Mouse (Mus musculus): Measurements from ENCODE around the gene Wdr13. TPM values are rescaled to one million over a fixed set of nuclear protein-coding genes. Genes with fewer than 3 reads are reported as not detected.

The Wdr13 gene
- polyA plus RNA-seq, 1 experiment from 2014 or later = 18.4 TPM

DNA sequence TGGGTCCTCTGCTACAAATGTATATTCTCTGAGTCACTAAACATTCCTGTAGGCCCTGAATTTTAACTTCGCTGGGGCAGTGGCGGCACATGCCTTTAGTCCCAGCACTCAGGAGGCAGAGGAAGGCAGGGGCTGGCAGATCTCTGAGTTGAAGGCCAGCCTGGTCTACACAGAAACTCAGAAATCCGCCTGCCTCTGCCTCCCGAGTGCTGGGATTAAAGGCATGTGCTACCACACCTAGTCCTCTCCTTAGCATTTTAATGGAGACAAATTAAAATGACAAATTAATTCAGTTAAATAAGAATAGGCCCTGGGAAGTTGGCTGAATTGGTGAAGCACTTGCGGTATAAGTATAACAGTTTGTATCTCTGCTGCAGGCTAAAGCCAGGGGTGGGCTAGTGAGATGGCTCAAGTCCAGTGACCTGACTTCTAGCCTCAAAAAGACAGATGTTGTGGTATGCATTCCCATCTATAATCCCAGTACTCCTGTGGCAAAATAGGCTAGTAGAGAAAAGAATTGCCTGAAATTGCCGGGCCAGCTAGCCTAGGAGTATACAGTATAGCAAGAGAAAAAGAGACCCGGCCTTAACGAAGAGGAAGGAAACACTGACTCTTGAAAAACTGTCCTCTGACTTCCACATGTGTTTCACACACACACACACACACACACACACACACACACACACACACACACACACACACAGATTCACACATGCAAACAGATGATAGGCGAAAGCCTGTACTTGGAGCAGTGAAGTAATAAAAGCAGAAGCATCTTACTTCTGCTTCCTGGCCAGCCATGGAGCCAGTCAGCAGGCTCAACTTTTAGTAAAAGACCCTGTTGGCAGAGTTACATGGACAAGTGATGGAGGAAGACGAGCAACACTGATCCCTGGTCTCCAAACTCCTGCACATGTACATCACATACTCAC lies 35.3 kb upstream of the Wdr13 start:
- no peaks in the 10 kb centered on the region for H3K4me1 ChIP-seq (ENCODE audit: insufficient read depth, low read depth, low read length)
- H3K4me2 ChIP-seq (replicated peaks; ENCODE audit: low read depth, low read length) = no peak overlapping the region
- H3K4me3 ChIP-seq (ENCODE audit: low read depth, low read length) = no peak overlapping the region
- H3K27me3 ChIP-seq (replicated peaks; ENCODE audit: insufficient read depth, low read length) = no peaks in the 10 kb centered on the region
- no peak overlapping the region for H3K9ac ChIP-seq (replicated peaks; ENCODE audit: low read depth)
- 88% methylated on average over 9 of the region's 10 CpGs for WGBS
- no peak for TF ChIP-seq CTCF (IDR thresholded peaks at IDR 0.05)
- no peaks in the 10 kb centered on the region for H3K9me3 ChIP-seq (ENCODE audit: low read length)
- ATAC-seq = no peak
- DNase-seq (ENCODE audit: low spot score) = no peak
- no peak overlapping the region for H3K27ac ChIP-seq (ENCODE audit: low read length)
- no peaks in the 10 kb centered on the region for H3K36me3 ChIP-seq (ENCODE audit: insufficient read depth, low read length)

DNA sequence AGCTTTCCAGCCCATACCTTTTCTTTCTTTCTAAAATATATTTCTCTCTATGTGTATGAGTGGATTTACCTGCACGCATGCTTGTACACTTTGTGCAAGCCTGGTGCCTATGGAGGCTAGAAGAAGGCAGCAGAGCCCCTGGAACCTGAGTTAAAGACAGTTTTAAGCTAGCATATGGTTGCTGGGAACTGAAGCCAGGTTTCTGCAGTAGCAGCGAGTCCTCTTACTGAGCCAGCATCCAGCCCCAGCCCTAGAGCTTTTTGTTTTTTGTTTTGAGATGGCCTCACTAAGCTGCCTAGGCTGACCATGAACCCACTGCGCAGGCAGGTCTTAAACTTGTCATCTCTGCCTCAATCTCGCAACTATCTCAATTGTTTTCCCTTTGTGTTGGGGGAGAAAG lies 31.8 kb upstream of the Wdr13 start:
- Histone ChIP-seq H3K4me1 (ENCODE audit: insufficient read depth, low read depth, low read length) (no peaks in the 10 kb centered on the region), H3K4me2 (replicated peaks; ENCODE audit: low read depth, low read length) (no peak overlapping the region), H3K9me3 (ENCODE audit: low read length) (no peaks in the 10 kb centered on the region), H3K9ac (replicated peaks; ENCODE audit: low read depth) (no peak overlapping the region), H3K36me3 (ENCODE audit: insufficient read depth, low read length) (no peaks in the 10 kb centered on the region), H3K27me3 (replicated peaks; ENCODE audit: insufficient read depth, low read length) (no peaks in the 10 kb centered on the region), H3K4me3 (ENCODE audit: low read depth, low read length) (no peak overlapping the region), H3K27ac (ENCODE audit: low read length) (no peak overlapping the region)
- ATAC-seq = no peak
- no peak for DNase-seq (ENCODE audit: low spot score)
- WGBS = 88% methylated on average over 4 of the region's 4 CpGs
- TF ChIP-seq EP300 (IDR thresholded peaks at IDR 0.05) (no peak), CTCF (IDR thresholded peaks at IDR 0.05) (no peak)

DNA sequence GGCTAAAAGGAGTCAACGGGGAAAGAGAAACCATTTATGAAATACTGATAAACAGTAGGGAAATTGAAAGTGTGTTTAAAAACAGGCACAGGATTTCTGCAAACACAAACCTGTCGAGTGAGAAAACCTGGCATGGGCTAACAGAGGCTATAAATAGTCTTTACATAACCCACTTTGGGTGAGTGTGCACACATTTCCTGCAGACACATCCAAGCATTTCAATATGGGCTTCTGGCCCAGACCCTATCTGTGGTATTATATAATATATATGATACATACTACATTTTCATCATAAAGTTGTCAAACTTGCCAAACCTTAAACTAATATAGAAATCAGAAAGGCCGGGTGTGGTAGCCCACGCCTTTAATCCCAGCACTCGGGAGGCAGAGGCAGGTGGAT lies 30.4 kb upstream of the Wdr13 start:
- Histone ChIP-seq H3K27me3 (replicated peaks; ENCODE audit: insufficient read depth, low read length) (no peaks in the 10 kb centered on the region), H3K4me2 (replicated peaks; ENCODE audit: low read depth, low read length) (no peak overlapping the region), H3K27ac (ENCODE audit: low read length) (0 out of 2 replicates have a peak overlapping the region, but pooled peaks have one; percentile 54), H3K4me1 (ENCODE audit: insufficient read depth, low read depth, low read length) (no peaks in the 10 kb centered on the region), H3K4me3 (ENCODE audit: low read depth, low read length) (no peak overlapping the region), H3K36me3 (ENCODE audit: insufficient read depth, low read length) (0 out of 2 replicates have a peak, but pooled peaks cover under 1% of the 10 kb centered on the region), H3K9me3 (ENCODE audit: low read length) (no peaks in the 10 kb centered on the region), H3K9ac (replicated peaks; ENCODE audit: low read depth) (no peak overlapping the region)
- TF ChIP-seq EP300 (IDR thresholded peaks at IDR 0.05) (no peak), CTCF (IDR thresholded peaks at IDR 0.05) (no peak)
- ATAC-seq (peak; percentile 46), DNase-seq (ENCODE audit: low spot score) (peak; percentile 44)
- 66% methylated on average over 5 of the region's 5 CpGs for WGBS

DNA sequence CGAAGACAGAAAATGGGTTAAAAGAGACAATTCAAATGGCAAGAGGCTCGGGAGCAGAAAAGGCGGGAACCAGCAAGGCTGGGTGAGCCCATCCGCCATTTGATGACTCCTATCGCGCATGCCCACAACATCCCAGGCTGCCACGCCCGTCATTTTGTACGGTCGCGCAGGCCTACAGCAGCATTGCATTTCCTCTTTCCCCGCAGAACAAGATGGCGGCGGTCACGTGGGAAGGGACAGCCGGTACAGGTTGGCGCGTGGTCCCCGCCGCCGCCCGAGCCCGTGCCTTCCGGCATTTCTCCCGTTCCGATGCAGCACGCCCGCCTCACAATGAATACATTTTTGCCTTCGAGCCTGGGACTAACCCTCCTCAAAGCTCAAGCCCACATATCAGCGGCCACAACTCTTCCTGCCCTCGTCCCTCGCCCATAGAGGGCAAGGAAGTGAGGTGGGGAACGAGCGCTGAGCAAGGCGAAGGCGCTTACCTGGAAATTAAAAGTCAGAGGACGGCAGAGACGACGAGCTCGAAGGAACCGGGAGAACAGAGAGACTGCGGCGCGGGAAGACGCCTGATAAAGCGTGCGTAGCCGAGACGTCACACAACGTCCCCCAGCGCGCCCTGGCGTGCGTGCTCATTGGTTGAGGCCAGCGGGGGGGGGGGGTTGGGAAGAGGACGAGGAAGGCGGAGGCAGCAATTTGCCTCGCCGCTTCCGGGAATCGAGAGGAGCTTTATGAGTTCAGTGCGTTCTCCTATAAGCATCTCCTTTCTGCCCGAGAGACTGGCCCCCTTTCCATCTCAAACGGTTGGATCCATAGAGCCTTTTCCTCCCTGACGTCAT lies 12.7 kb upstream of the Wdr13 start, which contains the start of gene Rbm3:
TSS of gene Rbm3 (minus strand) at position 728 of the 839 bp plus-strand sequence.
- peak within 1 kb of the TSS; percentile 64 for H3K4me3 ChIP-seq (ENCODE audit: low read depth, low read length)
- TF ChIP-seq EP300 (IDR thresholded peaks at IDR 0.05) = no peak
- no peak for TF ChIP-seq CTCF (IDR thresholded peaks at IDR 0.05)
- H3K27me3 ChIP-seq (replicated peaks; ENCODE audit: insufficient read depth, low read length) = no peaks in the 10 kb centered on the region
- H3K4me1 ChIP-seq (ENCODE audit: insufficient read depth, low read depth, low read length) = no peaks in the 10 kb centered on the region
- H3K4me2 ChIP-seq (replicated peaks; ENCODE audit: low read depth, low read length) = peak within 1 kb of the TSS; percentile 50
- no peaks in the 10 kb centered on the region for H3K36me3 ChIP-seq (ENCODE audit: insufficient read depth, low read length)
- H3K9ac ChIP-seq (replicated peaks; ENCODE audit: low read depth) = peak within 1 kb of the TSS; percentile 54
- WGBS = 10% methylated on average over 41 of the region's 65 CpGs
- H3K27ac ChIP-seq (ENCODE audit: low read length) = peak within 1 kb of the TSS; percentile 95
- peak; percentile 97 for ATAC-seq
- no peaks in the 10 kb centered on the region for H3K9me3 ChIP-seq (ENCODE audit: low read length)
- DNase-seq (ENCODE audit: low spot score) = peak; percentile 94

DNA sequence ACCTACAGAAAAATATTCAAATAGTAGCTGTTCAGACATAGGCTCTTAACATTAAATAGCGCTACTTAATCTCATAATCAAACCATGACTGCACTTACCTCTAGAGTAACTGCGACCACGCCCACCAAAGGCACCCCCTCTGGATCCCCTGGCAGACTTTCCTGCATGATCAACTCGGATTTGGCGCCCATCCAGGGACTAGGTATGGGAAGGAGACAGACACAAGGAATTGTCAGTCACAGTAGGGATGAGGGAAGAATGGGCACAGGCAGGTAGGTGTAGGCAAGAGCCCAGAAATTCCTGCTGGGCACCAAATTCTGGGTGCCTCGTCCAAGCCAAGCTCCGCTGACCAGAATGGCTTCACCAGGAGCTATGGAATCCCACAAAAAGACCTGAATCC lies 11.1 kb upstream of the Wdr13 start:
- DNase-seq (ENCODE audit: low spot score) = no peak
- no peaks in the 10 kb centered on the region for H3K4me1 ChIP-seq (ENCODE audit: insufficient read depth, low read depth, low read length)
- H3K27ac ChIP-seq (ENCODE audit: low read length) = no peak overlapping the region
- no peaks in the 10 kb centered on the region for H3K36me3 ChIP-seq (ENCODE audit: insufficient read depth, low read length)
- TF ChIP-seq EP300 (IDR thresholded peaks at IDR 0.05) (no peak), CTCF (IDR thresholded peaks at IDR 0.05) (no peak)
- H3K4me2 ChIP-seq (replicated peaks; ENCODE audit: low read depth, low read length) = peak overlapping the region; percentile 50; the same call in 1 of the 2 replicates
- H3K27me3 ChIP-seq (replicated peaks; ENCODE audit: insufficient read depth, low read length) = no peaks in the 10 kb centered on the region
- WGBS = 58% methylated on average over 7 of the region's 7 CpGs
- ATAC-seq = no peak
- no peak overlapping the region; the same call in 1 of the 2 replicates for H3K4me3 ChIP-seq (ENCODE audit: low read depth, low read length)
- H3K9me3 ChIP-seq (ENCODE audit: low read length) = no peaks in the 10 kb centered on the region
- no peak overlapping the region for H3K9ac ChIP-seq (replicated peaks; ENCODE audit: low read depth)

DNA sequence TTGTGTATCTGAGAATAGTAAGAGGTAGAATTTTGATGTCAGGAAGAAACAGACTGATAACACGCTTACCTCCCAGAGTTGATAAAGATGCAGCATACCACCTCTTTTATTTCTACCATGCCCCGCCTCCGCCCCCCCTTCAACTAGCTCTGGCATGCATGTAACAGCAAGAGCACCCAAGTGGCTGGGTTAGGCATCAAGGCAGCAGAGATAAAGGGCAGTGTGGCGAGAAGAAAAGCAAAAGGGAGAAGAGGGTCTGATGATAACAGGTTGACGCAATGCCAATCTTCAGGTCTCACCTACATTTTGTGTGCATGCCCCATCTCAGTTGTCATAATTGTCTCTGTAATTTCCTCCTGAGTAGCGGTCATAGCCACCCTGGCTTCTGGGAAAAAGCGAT lies 10.3 kb upstream of the Wdr13 start:
- no peak overlapping the region for H3K9ac ChIP-seq (replicated peaks; ENCODE audit: low read depth)
- WGBS = 82% methylated on average over 7 of the region's 7 CpGs
- ATAC-seq = no peak

More for the DNA sequence above, 10.3 kb upstream of the Wdr13 start:
- H3K9me3 ChIP-seq (ENCODE audit: low read length) = no peaks in the 10 kb centered on the region
- no peaks in the 10 kb centered on the region for H3K36me3 ChIP-seq (ENCODE audit: insufficient read depth, low read length)
- no peaks in the 10 kb centered on the region for H3K4me1 ChIP-seq (ENCODE audit: insufficient read depth, low read depth, low read length)
- TF ChIP-seq CTCF (IDR thresholded peaks at IDR 0.05) = no peak
- TF ChIP-seq EP300 (IDR thresholded peaks at IDR 0.05) = no peak
- no peaks in the 10 kb centered on the region for H3K27me3 ChIP-seq (replicated peaks; ENCODE audit: insufficient read depth, low read length)
- no peak overlapping the region for H3K4me2 ChIP-seq (replicated peaks; ENCODE audit: low read depth, low read length)
- H3K27ac ChIP-seq (ENCODE audit: low read length) = no peak overlapping the region
- no peak for DNase-seq (ENCODE audit: low spot score)
- no peak overlapping the region for H3K4me3 ChIP-seq (ENCODE audit: low read depth, low read length)
